Mouse (Mus musculus) forebrain, embryonic 11.5 days (tissue): ENCODE measurements around the gene Asic2. TPM values are rescaled to one million over a fixed set of nuclear protein-coding genes. Genes with fewer than 3 reads are reported as not detected.
A peak's percentile ranks its signal among the peaks of the same experiment; 100 is the strongest.

Experiments used
- ATAC-seq: fragments of 200-750 bp; cut with Nextera tagmentation; replicated peaks from 2 replicates; pipeline ENCODE4 v1.8.0; 2017; ENCODE audit warnings: moderate TSS enrichment; ENCODE audit not compliant: low FRiP score
- DNase-seq: peaks from one replicate; pipeline ENCODE4 v3.0.0-alpha.2; 2017; ENCODE audit warnings: low spot score
- H3K27ac ChIP-seq: fragments of 300-500 bp; sonication (generic); 2 replicates; pipeline ENCODE4 v1.5.1; 2014; ENCODE audit warnings: low read depth, low read length
- H3K27me3 ChIP-seq: fragments of 300-500 bp; sonication (generic); 2 replicates; pipeline ENCODE4 v1.6.1; 2014; ENCODE audit warnings: mild to moderate bottlenecking, low read length, mixed read lengths; ENCODE audit not compliant: control insufficient read depth, insufficient read depth
- H3K36me3 ChIP-seq: fragments of 300-500 bp; sonication (generic); 2 replicates; pipeline ENCODE4 v1.6.1; 2014; ENCODE audit warnings: mild to moderate bottlenecking, low read length, moderate library complexity, mixed read lengths; ENCODE audit not compliant: control insufficient read depth, insufficient read depth
- H3K4me1 ChIP-seq: fragments of 300-500 bp; sonication (generic); replicated peaks from 2 replicates; pipeline ENCODE4 v1.6.1; 2014; ENCODE audit warnings: low read length, mixed read lengths; ENCODE audit not compliant: control insufficient read depth, insufficient read depth
- H3K4me2 ChIP-seq: fragments of 300-500 bp; sonication (generic); 2 replicates; pipeline ENCODE4 v1.6.1; 2014; ENCODE audit warnings: low read depth, mild to moderate bottlenecking, low read length, moderate library complexity, mixed read lengths; ENCODE audit not compliant: severe bottlenecking
- H3K4me3 ChIP-seq: fragments of 300-500 bp; sonication (generic); 2 replicates; pipeline ENCODE4 v1.5.1; 2014; ENCODE audit warnings: low read depth, low read length
- H3K9ac ChIP-seq: fragments of 300-500 bp; sonication (generic); 2 replicates; pipeline ENCODE4 v1.6.1; 2014; ENCODE audit warnings: low read length
- H3K9me3 ChIP-seq: fragments of 300-500 bp; sonication (generic); 2 replicates; pipeline ENCODE4 v1.6.1; 2016; ENCODE audit warnings: low read length, mixed read lengths; ENCODE audit not compliant: control insufficient read depth
- WGBS: fragments of 180-500 bp; shearing (Covaris S2); extraction: QIAGEN DNeasy Blood & Tissue Kit; methylation state at CpG from one replicate; pipeline ENCODE4 v1.1.7; 2014; 5-methylcytosine and 5-hydroxymethylcytosine counted together
- polyA plus RNA-seq: library from polyadenylated mRNA; unstranded; fragments of >200 nt; fragmentation: Nextera tagmentation; extraction: Ambion mirVana; gene quantifications from 2 replicates; pipeline ENCODE4 v1.2.1, GENCODE M21; 2014

The Asic2 gene
- polyA plus RNA-seq, 1 experiment from 2014 or later: 0.94 TPM

GRCm38 (mm10) chr11:81612798-81613540 is 355.3 kb downstream of the Asic2 start:
- DNase-seq (peak; percentile 89), ATAC-seq (peak; percentile 89)
- Histone ChIP-seq H3K27me3 (no peaks in the 10 kb centered on the region), H3K9me3 (no peaks in the 10 kb centered on the region), H3K27ac (peak overlapping the region; percentile 82), H3K4me3 (peak overlapping the region; percentile 5), H3K4me1 (peaks cover 5% of the 10 kb centered on the region; the same call in 1 of the 2 replicates), H3K9ac (peak overlapping the region; percentile 41; the same call in 1 of the 2 replicates), H3K36me3 (no peaks in the 10 kb centered on the region), H3K4me2 (peak overlapping the region; percentile 56)
- 1% methylated on average over 17 of the region's 17 CpGs for WGBS

- H3K4me1 ChIP-seq: peaks cover 5% of the 10 kb centered on the region; the same call in 1 of the 2 replicates
- 7% methylated on average over 20 of the region's 20 CpGs for WGBS
Measured at GRCm38 (mm10) chr11:81611948-81612797, 356.1 kb downstream of the Asic2 start.

GRCm38 (mm10) chr11:81610506-81610905 is 357.8 kb downstream of the Asic2 start:
- no peaks in the 10 kb centered on the region for H3K9me3 ChIP-seq
- WGBS: 87% methylated on average over 5 of the region's 5 CpGs
- DNase-seq (no peak), ATAC-seq (no peak)
- no peak overlapping the region for H3K4me2 ChIP-seq
- H3K9ac ChIP-seq: no peak overlapping the region
- H3K36me3 ChIP-seq: no peaks in the 10 kb centered on the region
- H3K4me1 ChIP-seq: peaks cover 5% of the 10 kb centered on the region; the same call in 1 of the 2 replicates
- H3K27ac ChIP-seq: no peak overlapping the region
- no peaks in the 10 kb centered on the region for H3K27me3 ChIP-seq
- no peak overlapping the region for H3K4me3 ChIP-seq

More at GRCm38 (mm10) chr11:81611948-81612797, 356.1 kb downstream of the Asic2 start:
- Histone ChIP-seq H3K36me3 (no peaks in the 10 kb centered on the region), H3K27ac (peak overlapping the region; percentile 82), H3K9me3 (no peaks in the 10 kb centered on the region), H3K4me3 (peak overlapping the region; percentile 5), H3K27me3 (no peaks in the 10 kb centered on the region), H3K4me2 (peak overlapping the region; percentile 56), H3K9ac (peak overlapping the region; percentile 9; the same call in 1 of the 2 replicates)
- ATAC-seq (peak; percentile 73), DNase-seq (peak; percentile 68)

GRCm38 (mm10) chr11:81602971-81603370 is 365.3 kb downstream of the Asic2 start:
- Histone ChIP-seq H3K27me3 (no peaks in the 10 kb centered on the region), H3K4me3 (no peak overlapping the region), H3K9ac (no peak overlapping the region), H3K4me2 (no peak overlapping the region), H3K36me3 (no peaks in the 10 kb centered on the region), H3K27ac (no peak overlapping the region), H3K9me3 (no peaks in the 10 kb centered on the region), H3K4me1 (no peaks in the 10 kb centered on the region)
- ATAC-seq (no peak), DNase-seq (peak; percentile 21)
- WGBS: 82% methylated on average over 4 of the region's 4 CpGs

GRCm38 (mm10) chr11:81601736-81602135 is 366.5 kb downstream of the Asic2 start:
- Histone ChIP-seq H3K4me1 (no peaks in the 10 kb centered on the region), H3K36me3 (no peaks in the 10 kb centered on the region), H3K4me3 (no peak overlapping the region), H3K27me3 (no peaks in the 10 kb centered on the region), H3K9ac (no peak overlapping the region), H3K4me2 (no peak overlapping the region), H3K9me3 (no peaks in the 10 kb centered on the region), H3K27ac (no peak overlapping the region)
- peak; percentile 32 for DNase-seq
- 94% methylated on average over 5 of the region's 5 CpGs for WGBS
- no peak for ATAC-seq

- H3K9me3 ChIP-seq: no peaks in the 10 kb centered on the region
- H3K27me3 ChIP-seq: no peaks in the 10 kb centered on the region
- WGBS: 91% methylated on average over 5 of the region's 5 CpGs
- DNase-seq (no peak), ATAC-seq (no peak)
- H3K4me1 ChIP-seq: peaks cover 2% of the 10 kb centered on the region; the same call in 1 of the 2 replicates
- no peak overlapping the region for H3K4me2 ChIP-seq
- no peak overlapping the region for H3K4me3 ChIP-seq
- H3K27ac ChIP-seq: no peak overlapping the region
- H3K9ac ChIP-seq: no peak overlapping the region
- H3K36me3 ChIP-seq: no peaks in the 10 kb centered on the region
Measured at GRCm38 (mm10) chr11:81597601-81598000, 370.7 kb downstream of the Asic2 start.

GRCm38 (mm10) chr11:81595235-81595634 is 373.0 kb downstream of the Asic2 start:
- Histone ChIP-seq H3K27me3 (no peaks in the 10 kb centered on the region), H3K9me3 (no peaks in the 10 kb centered on the region), H3K4me1 (peaks cover 2% of the 10 kb centered on the region; the same call in 1 of the 2 replicates), H3K36me3 (no peaks in the 10 kb centered on the region), H3K4me2 (no peak overlapping the region), H3K27ac (no peak overlapping the region), H3K9ac (no peak overlapping the region), H3K4me3 (no peak overlapping the region)
- DNase-seq (no peak), ATAC-seq (no peak)
- WGBS: 91% methylated on average over 2 of the region's 2 CpGs

- ATAC-seq (no peak), DNase-seq (no peak)
- no peak overlapping the region for H3K27ac ChIP-seq
- peaks cover 2% of the 10 kb centered on the region; the same call in 1 of the 2 replicates for H3K4me1 ChIP-seq
- H3K4me2 ChIP-seq: no peak overlapping the region
- no peaks in the 10 kb centered on the region for H3K36me3 ChIP-seq
- H3K27me3 ChIP-seq: no peaks in the 10 kb centered on the region
- H3K4me3 ChIP-seq: no peak overlapping the region
- WGBS: 38% methylated on average over 5 of the region's 5 CpGs
- no peaks in the 10 kb centered on the region for H3K9me3 ChIP-seq
- H3K9ac ChIP-seq: no peak overlapping the region
Measured at GRCm38 (mm10) chr11:81592776-81593175, 375.5 kb downstream of the Asic2 start.
